Comparison of ENCODE assay signal across 8 mouse cellular contexts in the genomic region with DNA sequence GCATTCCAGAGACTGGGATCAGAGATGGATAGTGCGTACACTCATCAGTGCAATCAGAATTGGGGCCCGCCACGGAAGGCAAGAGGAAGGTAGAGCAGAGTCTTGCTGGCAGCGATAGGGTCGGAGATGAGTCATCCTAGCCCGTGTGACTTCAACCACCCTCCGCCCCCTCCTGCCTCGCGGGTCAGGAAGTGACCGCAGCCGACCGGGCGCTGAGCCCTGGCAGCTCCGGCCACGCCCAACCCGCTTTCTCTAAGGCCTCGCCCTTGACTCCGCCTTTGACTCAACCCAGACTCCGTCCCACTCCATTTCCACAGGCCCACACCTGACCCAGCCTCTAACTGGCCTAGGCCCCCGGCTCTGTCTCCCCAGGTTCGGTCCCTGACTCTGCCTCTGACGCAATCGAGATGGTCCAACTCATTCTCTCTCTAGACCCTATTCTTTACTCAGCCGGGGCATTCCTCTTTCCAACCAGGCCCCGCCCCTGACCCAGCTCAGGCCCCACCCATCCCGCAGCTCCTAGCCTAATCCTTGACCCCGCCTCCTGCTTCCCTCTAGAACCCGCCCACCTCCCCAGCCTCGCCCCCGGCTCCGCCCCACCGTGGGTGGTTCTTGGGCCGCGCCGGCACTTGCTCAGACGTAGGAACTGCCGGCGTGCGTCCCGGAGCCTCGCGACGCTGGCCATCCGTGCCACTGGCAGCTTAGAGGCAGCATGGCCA. TPM values are rescaled to one million over a fixed set of nuclear protein-coding genes. Genes with fewer than 3 reads are reported as not detected.
DNase-seq lines count a peak whose midpoint lies in the region; ATAC-seq lines count a peak whose summit lies in the region.

A gene (plus strand): TSS at position 608 of the 719 bp plus-strand sequence.

- WGBS in hindbrain, embryonic 15.5 days, result under 1% methylated on average over 43 of the region's 44 CpGs

- ATAC-seq in hindbrain, embryonic 15.5 days (ENCODE audit: low FRiP score, low read depth), result peak; percentile 96

- peak within 1 kb of the TSS; percentile 66 for H3K4me3 ChIP-seq in hindbrain, embryonic 15.5 days

- peak within 1 kb of the TSS; percentile 78 for H3K27ac ChIP-seq in hindbrain, embryonic 15.5 days (replicated peaks)

- H3K27me3 ChIP-seq in hindbrain, embryonic 15.5 days, result no peaks in the 10 kb centered on the region

- peak; percentile 93 for DNase-seq in T-cell, adult 2 months (ENCODE audit: low spot score)
- DNase-seq in cerebellum, postnatal 36 days, result peak; percentile 95 to 96
- DNase-seq in frontal cortex, postnatal 36 days (ENCODE audit: low spot score in 2 of 2), result peak; percentile 92 to 93
- DNase-seq in left cerebral cortex, adult 11 months (ENCODE audit: low spot score), result peak; percentile 91
- DNase-seq in lung, postnatal 4 days, result peak; percentile 97 to 98
- peak; percentile 93 for DNase-seq in retina, postnatal 7 days (ENCODE audit: low read depth, low spot score)
- DNase-seq in urinary bladder, adult 2 months (ENCODE audit: low spot score), result peak; percentile 94

- peak within 1 kb of the TSS; percentile 65 for H3K9ac ChIP-seq in hindbrain, embryonic 15.5 days

- no peaks in the 10 kb centered on the region for H3K9me3 ChIP-seq in hindbrain, embryonic 15.5 days

- peaks cover 48% of the 10 kb centered on the region for H3K4me1 ChIP-seq in hindbrain, embryonic 15.5 days (replicated peaks)

- no peaks in the 10 kb centered on the region for H3K36me3 ChIP-seq in hindbrain, embryonic 15.5 days

- peak within 1 kb of the TSS; percentile 85 for H3K4me2 ChIP-seq in hindbrain, embryonic 15.5 days

RNA-seq across cellular contexts. Expression of the gene that starts here (rescaled TPM):
- polyA plus RNA-seq in hindbrain, embryonic 15.5 days (2015; fragmentation: Nextera tagmentation; extraction: Ambion mirVana), result 10.8 and 12.0 TPM in 2 replicates
- 18.3 and 22.4 TPM in 2 replicates for polyA plus RNA-seq in urinary bladder, adult 2 months (2012; rRNA removed)

Comparison
In these comparisons a context has a peak if more than half of its experiments do, and no peak if none do; other contexts are left out.
1. Peak in every context shown above with its lines: DNase-seq, ATAC-seq, H3K4me3 ChIP-seq and H3K27ac ChIP-seq.